Comparison of ENCODE assay signal across 31 mouse cellular contexts in the genomic region with DNA sequence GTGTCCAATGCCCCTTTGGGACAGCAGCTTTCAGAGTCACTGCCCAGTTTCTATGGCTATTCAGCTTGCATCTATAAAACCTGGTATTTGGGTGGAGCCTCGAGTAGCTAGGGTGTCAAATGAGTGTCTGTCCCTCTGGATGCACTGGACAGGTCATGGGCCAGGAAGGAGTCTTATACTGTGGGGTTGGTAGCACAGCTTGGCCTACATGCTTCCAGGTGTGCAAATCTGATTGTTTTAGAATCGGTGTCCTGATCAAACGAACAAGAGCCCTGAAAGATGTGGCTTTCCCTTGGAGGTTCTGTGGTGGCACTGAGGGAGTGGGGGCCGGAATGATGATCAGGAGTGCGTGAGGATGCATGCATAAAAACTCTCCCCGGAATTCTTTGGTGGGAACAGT.
"Had no signal": no experiment of that assay in that cellular context is flagged by ENCODE, and none has a peak within 500 bp of the region (broad histone marks: within the 10 kb centered on the region; RNA-seq: fewer than 3 reads in every experiment).

No protein-coding gene starts in this region.

- H3K4me2 ChIP-seq: heart, embryonic 11.5 days; heart, embryonic 12.5 days; heart, embryonic 13.5 days; heart, embryonic 15.5 days; hindbrain, embryonic 12.5 days; hindbrain, embryonic 13.5 days; hindbrain, embryonic 15.5 days; intestine, embryonic 15.5 days; kidney, embryonic 15.5 days had no signal

- H3K4me3 ChIP-seq: heart, embryonic 10.5 days; heart, embryonic 12.5 days; heart, embryonic 13.5 days; heart, embryonic 15.5 days; hindbrain, embryonic 12.5 days; hindbrain, embryonic 13.5 days; hindbrain, embryonic 15.5 days; intestine, embryonic 15.5 days; kidney, embryonic 15.5 days; layer of hippocampus, adult 2 months; left cerebral cortex, adult 2 months had no signal

- ATAC-seq: hindbrain, embryonic 16.5 days; hindbrain, postnatal 0 days; inflammation-experienced regulatory T-cells, adult 6 months; intestine, embryonic 15.5 days; intestine, embryonic 16.5 days; intestine, postnatal 0 days had no signal

- H3K4me1 ChIP-seq: heart, embryonic 10.5 days; hindbrain, embryonic 12.5 days; hindbrain, embryonic 13.5 days; hindbrain, embryonic 15.5 days; intestine, embryonic 15.5 days had no signal

- H3K27ac ChIP-seq: heart, embryonic 10.5 days; heart, embryonic 13.5 days; heart, embryonic 15.5 days; hindbrain, embryonic 12.5 days; hindbrain, embryonic 13.5 days; hindbrain, embryonic 15.5 days; hindbrain, postnatal 0 days; intestine, embryonic 15.5 days; kidney, embryonic 15.5 days; kidney, postnatal 0 days; layer of hippocampus, adult 2 months; left cerebral cortex, adult 2 months had no signal

- H3K27me3 ChIP-seq: heart, embryonic 12.5 days; heart, embryonic 13.5 days; heart, embryonic 15.5 days; hindbrain, embryonic 13.5 days; hindbrain, embryonic 15.5 days; intestine, embryonic 15.5 days; kidney, embryonic 15.5 days had no signal

- DNase-seq: heart, postnatal 10 days; heart, postnatal 36 days; kidney, adult 11 months; kidney, adult 18-20 months; kidney, adult 2 months; kidney, adult 8-10 months; kidney, adult 9 months; kidney, postnatal 10 days; kidney, postnatal 14 days; kidney, postnatal 25 days; kidney, postnatal 36 days; layer of hippocampus, adult 9-11 months; layer of hippocampus, postnatal 36 days had no signal

- H3K9ac ChIP-seq: heart, embryonic 12.5 days; heart, embryonic 13.5 days; heart, embryonic 15.5 days; hindbrain, embryonic 12.5 days; hindbrain, embryonic 13.5 days; hindbrain, embryonic 15.5 days; intestine, embryonic 15.5 days; kidney, embryonic 15.5 days had no signal

- H3K36me3 ChIP-seq: heart, embryonic 10.5 days; heart, embryonic 12.5 days; heart, embryonic 13.5 days; heart, embryonic 15.5 days; hindbrain, embryonic 12.5 days; hindbrain, embryonic 13.5 days; hindbrain, embryonic 15.5 days; intestine, embryonic 15.5 days; kidney, embryonic 15.5 days had no signal

- H3K9me3 ChIP-seq: heart, embryonic 10.5 days; heart, embryonic 13.5 days; hindbrain, embryonic 12.5 days; hindbrain, embryonic 15.5 days; intestine, embryonic 15.5 days had no signal
